Mouse (Mus musculus): ENCODE results near the gene Ripk3. TPM values are rescaled to one million over a fixed set of nuclear protein-coding genes. Genes with fewer than 3 reads are reported as not detected.

Gene Ripk3
- polyA plus RNA-seq, 1 experiment from 2014 or later = 12.6 TPM

DNA sequence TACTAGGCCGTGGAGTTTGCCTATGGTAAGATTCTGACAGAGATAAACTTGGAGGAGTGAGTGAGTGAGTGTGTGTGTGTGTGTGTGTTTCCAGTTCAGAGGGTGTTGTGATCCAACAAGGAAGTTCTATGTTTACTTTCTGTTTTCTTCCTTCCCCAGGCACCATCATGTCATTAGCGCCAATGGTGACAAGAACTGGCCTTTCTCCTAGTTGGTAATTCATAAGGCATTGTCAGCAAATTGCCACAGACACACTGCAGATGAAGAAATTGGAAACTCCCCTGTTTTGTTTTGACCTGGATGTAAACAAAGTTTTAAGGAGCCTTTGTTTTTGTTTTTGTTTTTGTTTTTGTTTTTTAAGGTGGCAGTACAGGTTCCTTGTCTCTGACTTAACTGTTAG is 4.8 kb upstream of the Ripk3 start:
- WGBS = 55% methylated on average over 2 of the region's 2 CpGs
- Histone ChIP-seq H3K9me3 (replicated peaks) (no peaks in the 10 kb centered on the region), H3K9ac (no peak overlapping the region), H3K27me3 (peaks cover 13% of the 10 kb centered on the region), H3K36me3 (no peaks in the 10 kb centered on the region), H3K27ac (no peak overlapping the region), H3K4me2 (no peak overlapping the region), H3K4me1 (replicated peaks) (peaks cover 7% of the 10 kb centered on the region), H3K4me3 (no peak overlapping the region)
- no peak for ATAC-seq (replicated peaks; ENCODE audit: insufficient number of reproducible peaks, insufficient read depth, low FRiP score, low read depth)

DNA sequence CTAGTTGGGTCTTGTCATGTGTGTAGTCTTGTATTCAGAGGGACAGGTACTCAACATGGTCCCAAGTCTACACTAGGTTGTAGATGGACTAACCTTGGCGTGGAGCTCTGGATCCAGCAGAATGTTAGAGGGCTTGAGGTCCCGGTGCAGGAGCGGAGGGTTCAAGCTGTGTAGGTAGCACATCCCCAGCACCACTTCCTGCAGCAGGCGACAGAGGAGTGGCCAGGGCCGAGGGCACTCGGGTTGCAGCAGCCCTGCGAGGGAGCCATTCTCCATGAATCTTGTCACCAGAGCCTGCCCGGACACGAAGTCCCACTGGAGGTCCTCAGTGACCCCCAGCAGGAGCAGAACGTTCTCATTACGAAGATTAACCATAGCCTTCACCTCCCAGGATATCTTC is 934 bp downstream of the Ripk3 start:
- Histone ChIP-seq H3K27ac (no peak overlapping the region), H3K4me2 (peak overlapping the region; percentile 80), H3K9ac (0 out of 2 replicates have a peak overlapping the region, but pooled peaks have one; percentile 46), H3K9me3 (replicated peaks) (no peaks in the 10 kb centered on the region), H3K27me3 (peaks cover 66% of the 10 kb centered on the region), H3K36me3 (no peaks in the 10 kb centered on the region), H3K4me1 (replicated peaks) (peaks cover 31% of the 10 kb centered on the region), H3K4me3 (peak overlapping the region; percentile 50)
- WGBS = 37% methylated on average over 11 of the region's 11 CpGs
- ATAC-seq (replicated peaks; ENCODE audit: insufficient number of reproducible peaks, insufficient read depth, low FRiP score, low read depth) = no peak

DNA sequence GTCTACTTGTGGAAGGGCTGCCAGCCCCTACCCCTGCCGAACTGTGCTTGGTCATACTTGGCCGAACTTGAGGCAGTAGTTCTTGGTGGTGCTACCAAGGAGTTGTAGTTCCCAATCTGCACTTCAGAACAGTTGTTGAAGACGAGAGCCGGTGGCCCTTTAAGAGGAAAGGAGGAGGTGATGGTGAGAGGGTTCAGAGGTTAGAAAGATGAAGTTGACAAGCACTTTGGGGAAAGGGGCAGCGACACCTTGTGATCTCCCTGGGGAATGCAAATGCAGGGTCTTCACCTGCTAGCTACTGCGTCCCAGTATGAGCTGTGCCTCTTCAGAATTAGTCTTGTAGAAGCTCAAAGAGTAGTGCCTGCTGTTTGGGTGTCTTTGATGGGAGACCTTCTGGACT is 3.5 kb downstream of the Ripk3 start:
- WGBS = 32% methylated on average over 6 of the region's 6 CpGs
- Histone ChIP-seq H3K4me3 (no peak overlapping the region), H3K27ac (no peak overlapping the region), H3K4me1 (replicated peaks) (peaks cover 47% of the 10 kb centered on the region), H3K9me3 (replicated peaks) (no peaks in the 10 kb centered on the region), H3K27me3 (peaks cover 78% of the 10 kb centered on the region), H3K36me3 (no peaks in the 10 kb centered on the region), H3K4me2 (no peak overlapping the region), H3K9ac (no peak overlapping the region)
- ATAC-seq (replicated peaks; ENCODE audit: insufficient number of reproducible peaks, insufficient read depth, low FRiP score, low read depth) = no peak

DNA sequence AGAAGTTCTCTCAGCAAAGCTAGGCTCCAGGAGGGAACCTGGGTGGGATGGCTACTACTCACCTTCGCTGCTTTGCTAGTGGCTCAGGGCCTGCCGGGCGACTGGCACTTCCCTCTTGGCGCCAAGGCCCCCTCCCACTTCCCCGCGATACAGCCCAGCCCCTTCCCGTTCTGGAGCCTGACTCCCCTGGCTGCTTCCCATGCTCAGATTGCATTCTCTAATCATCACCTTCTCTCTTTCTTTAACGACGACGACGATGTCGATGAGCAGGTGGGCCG is 4.8 kb downstream of the Ripk3 start, which contains the start of gene Adcy4:
TSS of gene Adcy4 (minus strand) at position 138 of the 278 bp plus-strand sequence.
- Histone ChIP-seq H3K36me3 (no peaks in the 10 kb centered on the region), H3K4me2 (peak within 1 kb of the TSS; percentile 71), H3K4me3 (peak within 1 kb of the TSS; percentile 55), H3K27ac (peak within 1 kb of the TSS; percentile 87), H3K27me3 (peaks cover 68% of the 10 kb centered on the region), H3K9me3 (replicated peaks) (no peaks in the 10 kb centered on the region), H3K4me1 (replicated peaks) (peaks cover 46% of the 10 kb centered on the region), H3K9ac (peak within 1 kb of the TSS; percentile 59)
- 11% methylated on average over 13 of the region's 13 CpGs for WGBS
- ATAC-seq (replicated peaks; ENCODE audit: insufficient number of reproducible peaks, insufficient read depth, low FRiP score, low read depth) = no peak

DNA sequence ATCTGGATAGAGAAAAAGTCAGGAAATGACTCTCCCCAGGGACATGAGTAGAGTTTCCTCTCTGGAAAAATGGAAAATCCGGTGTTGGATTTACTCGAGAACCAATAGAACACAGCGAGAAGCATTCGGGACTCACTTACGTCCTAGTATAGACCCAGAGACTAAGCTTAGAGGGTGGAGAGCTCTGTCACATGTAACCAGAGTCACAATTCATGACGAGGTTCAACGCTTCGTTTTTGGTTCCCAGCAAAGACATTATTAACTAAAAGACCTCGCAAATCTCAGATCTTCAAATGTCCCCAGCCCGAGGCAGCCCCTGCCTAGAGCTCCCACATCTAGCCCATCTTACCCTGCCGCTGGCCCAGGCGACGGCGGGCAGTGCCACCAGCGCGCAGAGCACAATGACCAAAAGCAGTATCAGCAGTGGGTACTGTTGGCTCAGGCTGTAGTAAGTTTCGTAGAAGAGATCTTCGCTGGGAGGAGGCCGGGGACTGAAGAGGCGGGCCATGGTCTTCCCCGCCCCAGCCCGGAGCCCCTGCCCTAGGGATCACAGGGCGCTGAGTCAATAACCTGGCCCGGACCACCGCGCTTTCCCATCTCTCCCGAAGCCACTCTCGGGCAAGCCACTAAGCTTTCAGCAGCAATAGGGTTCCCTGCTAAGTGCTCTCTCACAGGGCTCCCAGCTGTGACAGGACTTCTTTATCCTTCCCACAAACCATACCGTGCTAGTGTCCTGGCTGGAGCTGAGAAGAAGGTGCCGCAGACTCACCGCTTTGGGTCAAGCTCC is 5.3 kb downstream of the Ripk3 start:
- H3K36me3 ChIP-seq = no peaks in the 10 kb centered on the region
- H3K9ac ChIP-seq = peak overlapping the region; percentile 59
- no peaks in the 10 kb centered on the region for H3K9me3 ChIP-seq (replicated peaks)
- ATAC-seq (replicated peaks; ENCODE audit: insufficient number of reproducible peaks, insufficient read depth, low FRiP score, low read depth) = peak; percentile 37
- peak overlapping the region; percentile 55 for H3K4me3 ChIP-seq
- peaks cover 41% of the 10 kb centered on the region for H3K4me1 ChIP-seq (replicated peaks)
- H3K4me2 ChIP-seq = peak overlapping the region; percentile 71
- WGBS = 4% methylated on average over 31 of the region's 31 CpGs
- H3K27me3 ChIP-seq = peaks cover 65% of the 10 kb centered on the region
- H3K27ac ChIP-seq = peak overlapping the region; percentile 87

DNA sequence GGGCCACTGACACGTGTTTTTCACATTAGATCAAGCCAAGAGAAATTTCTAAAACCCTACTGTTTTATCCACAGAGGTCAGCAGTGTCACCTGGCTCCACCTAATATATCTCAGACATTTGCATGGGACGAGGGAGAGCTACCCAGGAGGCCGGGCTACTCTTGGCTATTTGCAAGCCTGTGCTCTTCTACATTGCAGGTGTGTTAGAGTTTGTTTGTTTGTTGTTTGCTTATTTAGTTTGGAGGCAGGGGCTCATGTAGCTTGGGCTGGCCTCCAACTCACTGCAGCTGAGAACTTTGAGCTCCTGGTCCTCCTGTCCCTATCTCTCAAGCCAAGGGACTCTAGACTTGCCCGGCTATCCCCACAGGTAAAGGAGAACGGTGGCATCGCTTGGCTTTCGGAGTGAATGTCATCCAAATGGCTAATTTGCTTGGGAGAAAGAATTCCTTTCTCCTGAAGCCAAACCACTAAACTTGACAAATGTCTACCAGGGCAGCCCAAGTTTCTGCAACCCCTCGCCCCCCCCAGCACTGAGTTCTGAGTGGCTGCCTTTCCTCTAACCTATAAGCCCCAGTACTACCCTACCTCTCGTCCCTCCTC is 6.2 kb downstream of the Ripk3 start:
- ATAC-seq (replicated peaks; ENCODE audit: insufficient number of reproducible peaks, insufficient read depth, low FRiP score, low read depth) = no peak
- Histone ChIP-seq H3K9ac (0 out of 2 replicates have a peak overlapping the region, but pooled peaks have one; percentile 59), H3K36me3 (no peaks in the 10 kb centered on the region), H3K4me2 (peak overlapping the region; percentile 71), H3K9me3 (replicated peaks) (no peaks in the 10 kb centered on the region), H3K27ac (peak overlapping the region; percentile 87), H3K4me1 (replicated peaks) (peaks cover 34% of the 10 kb centered on the region), H3K4me3 (peak overlapping the region; percentile 55), H3K27me3 (peaks cover 59% of the 10 kb centered on the region)
- WGBS = 39% methylated on average over 9 of the region's 9 CpGs

DNA sequence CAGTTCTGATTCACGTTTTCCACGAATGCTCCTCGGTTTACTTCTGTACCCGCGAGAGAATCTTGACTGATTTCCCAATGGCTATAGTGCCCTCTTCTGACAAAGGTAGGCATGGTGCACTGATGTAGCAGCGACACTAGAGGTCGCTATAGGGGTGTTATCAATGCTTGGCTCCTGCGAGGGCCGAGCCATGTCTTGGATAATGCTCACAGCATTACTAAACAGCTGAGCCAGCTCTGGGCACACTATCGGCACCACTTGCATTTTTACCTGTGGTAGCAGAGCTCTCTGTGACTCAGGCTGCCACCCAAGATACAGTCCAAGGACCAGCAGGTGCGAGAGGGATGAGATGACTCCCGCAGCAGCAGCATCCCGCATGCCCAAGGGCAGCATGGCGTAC is 7.4 kb downstream of the Ripk3 start:
- 15% methylated on average over 14 of the region's 14 CpGs for WGBS
- ATAC-seq (replicated peaks; ENCODE audit: insufficient number of reproducible peaks, insufficient read depth, low FRiP score, low read depth) = 0 out of 2 replicates have a peak, but pooled peaks have one; percentile 40

DNA sequence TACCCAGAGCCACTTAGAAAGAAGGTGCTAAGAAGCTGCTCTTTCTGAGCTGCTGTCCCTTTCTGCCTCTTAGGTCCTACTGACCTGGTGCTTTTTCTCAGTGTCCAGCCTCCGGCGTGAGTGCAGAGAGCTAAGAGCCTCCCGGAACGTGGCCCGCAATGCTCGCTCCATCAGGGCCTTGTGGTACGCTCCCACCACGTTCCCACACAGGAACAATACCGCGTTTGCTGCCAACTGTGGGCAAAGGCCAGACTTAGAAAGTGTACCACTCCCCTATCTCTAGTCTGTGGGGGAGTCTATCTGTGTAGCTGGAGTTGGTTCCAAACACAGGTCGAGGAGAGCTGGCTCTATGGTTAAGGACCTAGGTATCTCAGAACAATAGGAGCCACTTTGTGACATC is 7.9 kb downstream of the Ripk3 start:
- ATAC-seq (replicated peaks; ENCODE audit: insufficient number of reproducible peaks, insufficient read depth, low FRiP score, low read depth) = no peak
- WGBS = 73% methylated on average over 11 of the region's 11 CpGs
- Histone ChIP-seq H3K36me3 (no peaks in the 10 kb centered on the region), H3K4me3 (no peak overlapping the region), H3K9me3 (replicated peaks) (no peaks in the 10 kb centered on the region), H3K4me2 (no peak overlapping the region), H3K27me3 (peaks cover 42% of the 10 kb centered on the region), H3K4me1 (replicated peaks) (peaks cover 43% of the 10 kb centered on the region), H3K27ac (no peak overlapping the region), H3K9ac (no peak overlapping the region)

More for the DNA sequence above, 7.4 kb downstream of the Ripk3 start:
- Histone ChIP-seq H3K27me3 (peaks cover 47% of the 10 kb centered on the region), H3K36me3 (no peaks in the 10 kb centered on the region), H3K4me2 (peak overlapping the region; percentile 71), H3K27ac (0 out of 2 replicates have a peak overlapping the region, but pooled peaks have one; percentile 21), H3K4me1 (replicated peaks) (peaks cover 43% of the 10 kb centered on the region), H3K9me3 (replicated peaks) (no peaks in the 10 kb centered on the region), H3K4me3 (peak overlapping the region; percentile 31), H3K9ac (no peak overlapping the region)

DNA sequence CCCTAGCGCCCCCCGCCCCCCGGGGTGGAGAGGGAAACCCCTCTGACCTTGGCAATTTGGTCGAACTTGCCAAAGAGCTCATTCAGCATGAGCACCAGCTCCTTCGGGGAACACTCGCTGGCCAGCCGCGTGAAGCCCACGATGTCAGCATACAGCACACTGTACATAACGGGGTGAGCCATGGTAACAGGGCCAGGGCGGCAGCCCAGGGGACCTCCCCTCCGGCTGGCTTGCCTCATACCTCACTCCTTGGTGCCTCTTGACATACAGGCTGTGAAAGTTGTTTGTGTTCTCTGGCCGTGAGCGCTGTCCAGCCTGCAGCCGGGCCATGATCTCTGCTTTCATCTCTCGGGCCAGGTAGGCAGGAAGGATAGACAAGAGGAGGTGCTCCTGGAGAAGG is 9.0 kb downstream of the Ripk3 start:
- no peaks in the 10 kb centered on the region for H3K9me3 ChIP-seq (replicated peaks)
- H3K9ac ChIP-seq = no peak overlapping the region
- peaks cover 42% of the 10 kb centered on the region for H3K4me1 ChIP-seq (replicated peaks)
- WGBS = 49% methylated on average over 16 of the region's 16 CpGs
- peaks cover 34% of the 10 kb centered on the region for H3K27me3 ChIP-seq
- no peak for ATAC-seq (replicated peaks; ENCODE audit: insufficient number of reproducible peaks, insufficient read depth, low FRiP score, low read depth)
- H3K36me3 ChIP-seq = no peaks in the 10 kb centered on the region
- no peak overlapping the region for H3K27ac ChIP-seq
- no peak overlapping the region for H3K4me3 ChIP-seq
- H3K4me2 ChIP-seq = no peak overlapping the region

DNA sequence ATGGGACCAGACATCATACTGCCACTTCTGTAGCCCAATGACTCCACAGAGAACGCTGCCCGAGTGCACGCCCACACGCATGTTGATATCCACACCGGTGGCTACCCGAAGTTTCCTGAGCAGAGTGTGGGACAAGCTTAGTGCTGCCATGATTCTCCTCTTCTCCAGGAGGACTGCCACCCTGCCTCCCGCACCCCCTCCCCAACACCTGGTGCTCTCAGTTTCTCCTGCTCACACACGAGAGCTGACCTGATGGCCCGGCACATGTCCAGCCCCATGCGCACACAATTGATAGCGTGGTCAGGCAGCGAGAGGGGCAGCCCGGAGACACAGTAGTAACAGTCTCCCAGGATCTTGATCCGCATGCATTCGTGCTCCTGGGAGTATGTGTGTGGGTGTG is 10.0 kb downstream of the Ripk3 start:
- ATAC-seq (replicated peaks; ENCODE audit: insufficient number of reproducible peaks, insufficient read depth, low FRiP score, low read depth) = no peak
- 85% methylated on average over 15 of the region's 15 CpGs for WGBS
- peaks cover 24% of the 10 kb centered on the region for H3K27me3 ChIP-seq
- no peak overlapping the region for H3K9ac ChIP-seq
- H3K27ac ChIP-seq = no peak overlapping the region
- H3K36me3 ChIP-seq = no peaks in the 10 kb centered on the region
- H3K4me2 ChIP-seq = no peak overlapping the region
- no peak overlapping the region for H3K4me3 ChIP-seq
- no peaks in the 10 kb centered on the region for H3K9me3 ChIP-seq (replicated peaks)
- H3K4me1 ChIP-seq (replicated peaks) = peaks cover 34% of the 10 kb centered on the region

DNA sequence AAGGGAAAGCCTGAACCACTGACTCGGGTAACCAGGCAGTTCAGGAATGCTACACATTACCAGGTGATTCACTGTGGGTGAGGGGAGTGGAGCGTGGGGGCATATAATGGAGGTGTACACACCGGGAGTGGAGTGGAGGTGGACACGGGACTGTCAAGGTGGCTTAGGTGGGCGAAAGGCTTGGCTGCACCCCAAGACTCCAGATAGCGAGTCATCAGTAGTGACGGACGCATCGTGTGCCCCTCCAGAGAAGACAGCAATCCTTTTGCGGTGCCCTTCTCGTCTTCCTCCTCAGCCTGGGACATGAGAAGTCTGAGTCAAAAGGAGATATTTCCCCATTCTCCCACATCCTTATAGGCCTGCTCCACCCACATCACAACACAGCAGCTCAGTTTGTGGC is 10.9 kb downstream of the Ripk3 start:
- Histone ChIP-seq H3K4me1 (replicated peaks) (peaks cover 26% of the 10 kb centered on the region), H3K9ac (no peak overlapping the region), H3K9me3 (replicated peaks) (no peaks in the 10 kb centered on the region), H3K36me3 (no peaks in the 10 kb centered on the region), H3K4me2 (no peak overlapping the region), H3K27me3 (peaks cover 17% of the 10 kb centered on the region), H3K4me3 (no peak overlapping the region), H3K27ac (no peak overlapping the region)
- no peak for ATAC-seq (replicated peaks; ENCODE audit: insufficient number of reproducible peaks, insufficient read depth, low FRiP score, low read depth)
- WGBS = 84% methylated on average over 11 of the region's 11 CpGs

DNA sequence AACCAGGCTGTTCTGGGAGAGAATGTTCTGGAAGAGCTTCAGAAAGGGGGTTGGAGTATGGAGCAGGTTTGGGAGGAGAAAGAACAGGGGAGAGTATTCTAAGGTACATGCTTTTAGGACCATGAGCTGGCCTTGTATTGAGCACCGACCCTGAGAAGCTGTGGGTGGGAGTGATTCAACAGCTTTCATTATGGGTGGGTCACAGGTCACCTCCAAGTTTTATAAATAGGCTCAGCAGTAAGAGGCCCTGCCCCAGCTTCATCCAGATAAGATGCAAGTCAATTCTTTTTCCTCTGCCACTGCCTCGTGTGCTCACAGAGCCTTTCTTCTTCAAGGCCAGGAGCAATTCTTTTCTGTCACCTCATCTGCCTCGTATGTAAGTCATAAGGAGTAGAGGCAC is 11.5 kb downstream of the Ripk3 start:
- Histone ChIP-seq H3K9ac (no peak overlapping the region), H3K27ac (no peak overlapping the region)
- ATAC-seq (replicated peaks; ENCODE audit: insufficient number of reproducible peaks, insufficient read depth, low FRiP score, low read depth) = no peak

More for the DNA sequence above, 11.5 kb downstream of the Ripk3 start:
- no peaks in the 10 kb centered on the region for H3K36me3 ChIP-seq
- H3K27me3 ChIP-seq = peaks cover 11% of the 10 kb centered on the region
- H3K4me1 ChIP-seq (replicated peaks) = peaks cover 20% of the 10 kb centered on the region
- H3K4me2 ChIP-seq = no peak overlapping the region
- no peak overlapping the region for H3K4me3 ChIP-seq
- H3K9me3 ChIP-seq (replicated peaks) = no peaks in the 10 kb centered on the region
- WGBS = 30% methylated on average over 3 of the region's 3 CpGs

Measured in heart, embryonic 15.5 days (tissue).